In the genomic region with DNA sequence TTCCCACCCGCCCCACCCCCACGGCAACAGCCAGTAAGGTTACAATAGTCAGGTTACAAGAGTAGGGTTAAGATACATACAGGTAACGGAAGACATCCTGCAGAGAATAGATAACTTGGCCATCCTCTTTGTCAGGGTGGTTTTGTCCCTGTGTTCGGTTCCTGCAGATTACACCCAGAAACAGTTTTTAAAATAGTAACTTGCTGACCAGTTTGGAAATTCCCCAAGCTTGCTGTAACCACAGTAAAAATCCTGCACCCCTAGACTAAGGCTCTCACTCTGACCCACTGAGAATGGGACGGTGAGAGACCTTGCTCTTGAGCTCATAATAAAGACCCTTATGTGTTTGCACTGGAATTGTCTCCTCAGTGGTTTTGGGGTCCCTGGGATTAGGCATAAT, we compare ENCODE assay signal across 26 mouse cellular contexts.
"Had no signal": no experiment of that assay in that cellular context is flagged by ENCODE, and none has a peak within 500 bp of the region (broad histone marks: within the 10 kb centered on the region; RNA-seq: fewer than 3 reads in every experiment).

No protein-coding gene starts in this region.

- H3K27ac ChIP-seq: heart, adult 2 months; heart, embryonic 13.5 days; heart, embryonic 15.5 days; hindbrain, embryonic 13.5 days; hindbrain, embryonic 15.5 days; hindbrain, postnatal 0 days; intestine, embryonic 15.5 days; left cerebral cortex, adult 2 months; limb, embryonic 10.5 days had no signal

- DNase-seq: forebrain, postnatal 0 days; gastrocnemius, postnatal 14 days; gastrocnemius, postnatal 36 days; heart, adult 2 months; heart, postnatal 14 days; heart, postnatal 36 days; kidney, adult 18-20 months; kidney, adult 8-10 months; kidney, postnatal 10 days; kidney, postnatal 25 days; kidney, postnatal 4 days; layer of hippocampus, adult 9-11 months; layer of hippocampus, postnatal 36 days; liver had no signal

- H3K36me3 ChIP-seq: heart, embryonic 13.5 days; heart, embryonic 15.5 days; hindbrain, embryonic 13.5 days; hindbrain, embryonic 15.5 days; intestine, embryonic 15.5 days; limb, embryonic 10.5 days; limb, embryonic 12.5 days had no signal

- H3K9me3 ChIP-seq: heart, embryonic 13.5 days; heart, embryonic 15.5 days; hindbrain, embryonic 13.5 days; hindbrain, embryonic 15.5 days; intestine, embryonic 15.5 days; limb, embryonic 10.5 days; limb, embryonic 12.5 days had no signal

- H3K4me2 ChIP-seq: heart, embryonic 11.5 days; heart, embryonic 13.5 days; heart, embryonic 15.5 days; hindbrain, embryonic 13.5 days; hindbrain, embryonic 15.5 days; intestine, embryonic 15.5 days; limb, embryonic 12.5 days had no signal

- ATAC-seq: forebrain, postnatal 0 days; hindbrain, postnatal 0 days; inflammation-experienced regulatory T-cells, adult 6 months; intestine, embryonic 15.5 days; intestine, postnatal 0 days had no signal

- H3K4me3 ChIP-seq: heart, adult 2 months; heart, embryonic 13.5 days; heart, embryonic 15.5 days; hindbrain, embryonic 13.5 days; hindbrain, embryonic 15.5 days; intestine, embryonic 15.5 days; left cerebral cortex, adult 2 months; limb, embryonic 10.5 days; limb, embryonic 12.5 days had no signal

- H3K27me3 ChIP-seq: heart, embryonic 13.5 days; hindbrain, embryonic 13.5 days; hindbrain, embryonic 15.5 days; intestine, embryonic 15.5 days; limb, embryonic 12.5 days had no signal

- H3K9ac ChIP-seq: forebrain, postnatal 0 days; heart, embryonic 13.5 days; heart, embryonic 15.5 days; hindbrain, embryonic 13.5 days; hindbrain, embryonic 15.5 days; intestine, embryonic 15.5 days; limb, embryonic 12.5 days had no signal
